Mouse (Mus musculus): ENCODE data around the gene Map3k5.

Gene Map3k5

DNA sequence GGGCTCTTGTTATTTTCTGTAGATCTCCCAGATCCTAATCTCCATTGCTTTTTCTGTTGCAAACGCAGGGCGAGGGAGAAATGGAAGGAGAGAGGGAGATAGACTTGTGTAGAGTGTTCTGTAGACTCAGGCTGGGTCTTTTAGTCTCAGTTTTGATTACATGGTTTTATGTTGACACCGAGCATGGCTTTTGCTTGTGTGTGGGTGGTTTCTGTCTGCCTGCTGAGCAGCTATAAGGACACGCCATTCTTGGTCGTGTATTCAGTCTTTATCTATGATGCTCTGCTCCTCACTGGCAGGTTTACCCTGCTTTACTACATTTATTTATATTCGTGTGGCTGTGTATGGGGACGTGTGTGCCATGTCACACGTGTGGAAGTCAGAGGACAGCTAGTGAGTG is 34.2 kb downstream of the Map3k5 start:
- peak; percentile 18 for DNase-seq

DNA sequence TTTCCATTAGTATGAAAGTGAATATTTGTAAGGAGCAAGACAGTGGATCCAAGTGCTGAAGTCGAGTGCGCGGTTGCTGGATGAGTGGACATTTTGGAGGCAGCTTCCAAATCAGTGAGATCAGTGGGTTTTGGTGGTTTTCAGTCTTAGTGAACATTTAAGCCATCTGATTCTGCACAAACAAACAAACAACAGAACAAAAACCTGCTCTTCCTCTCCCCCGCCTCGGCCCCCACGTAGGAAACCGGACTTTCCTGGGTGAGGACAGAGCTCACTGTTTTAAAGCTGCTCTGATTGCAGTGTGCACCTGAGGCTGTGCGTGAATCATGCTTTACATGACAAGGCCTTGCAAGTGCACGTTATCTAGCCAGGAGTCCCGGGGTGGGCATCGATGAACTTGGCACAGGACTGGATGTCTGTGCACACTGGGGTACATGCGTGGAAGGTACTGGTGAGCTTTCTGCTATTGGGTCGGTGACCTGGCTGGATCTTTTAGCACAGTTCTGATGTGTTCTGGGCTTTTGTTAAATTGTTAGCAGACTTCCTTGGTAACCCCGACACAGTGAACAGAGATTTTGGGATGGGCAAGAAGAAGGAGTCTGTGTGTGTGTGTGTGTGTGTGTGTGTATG is 35.7 kb downstream of the Map3k5 start:
- DNase-seq = peak; percentile 73

DNA sequence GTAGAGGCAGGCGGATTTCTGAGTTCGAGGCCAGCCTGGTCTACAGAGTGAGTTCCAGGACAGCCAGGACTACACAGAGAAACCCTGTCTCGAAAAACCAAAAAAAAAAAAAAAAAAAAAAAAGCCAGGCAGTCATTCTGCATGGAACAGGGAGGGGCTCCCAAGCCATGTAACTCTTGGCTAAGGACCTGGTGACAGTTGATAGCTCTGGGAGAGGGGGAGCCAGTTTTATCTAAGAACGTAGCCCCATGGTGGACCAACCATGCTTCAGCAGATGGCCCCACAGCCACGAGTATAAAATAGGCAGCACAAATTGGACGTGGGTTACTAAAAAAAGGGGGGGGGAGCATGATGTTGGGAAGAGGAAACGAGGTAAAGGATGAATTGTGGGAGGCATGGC is 37.2 kb downstream of the Map3k5 start:
- DNase-seq = peak; percentile 22

DNA sequence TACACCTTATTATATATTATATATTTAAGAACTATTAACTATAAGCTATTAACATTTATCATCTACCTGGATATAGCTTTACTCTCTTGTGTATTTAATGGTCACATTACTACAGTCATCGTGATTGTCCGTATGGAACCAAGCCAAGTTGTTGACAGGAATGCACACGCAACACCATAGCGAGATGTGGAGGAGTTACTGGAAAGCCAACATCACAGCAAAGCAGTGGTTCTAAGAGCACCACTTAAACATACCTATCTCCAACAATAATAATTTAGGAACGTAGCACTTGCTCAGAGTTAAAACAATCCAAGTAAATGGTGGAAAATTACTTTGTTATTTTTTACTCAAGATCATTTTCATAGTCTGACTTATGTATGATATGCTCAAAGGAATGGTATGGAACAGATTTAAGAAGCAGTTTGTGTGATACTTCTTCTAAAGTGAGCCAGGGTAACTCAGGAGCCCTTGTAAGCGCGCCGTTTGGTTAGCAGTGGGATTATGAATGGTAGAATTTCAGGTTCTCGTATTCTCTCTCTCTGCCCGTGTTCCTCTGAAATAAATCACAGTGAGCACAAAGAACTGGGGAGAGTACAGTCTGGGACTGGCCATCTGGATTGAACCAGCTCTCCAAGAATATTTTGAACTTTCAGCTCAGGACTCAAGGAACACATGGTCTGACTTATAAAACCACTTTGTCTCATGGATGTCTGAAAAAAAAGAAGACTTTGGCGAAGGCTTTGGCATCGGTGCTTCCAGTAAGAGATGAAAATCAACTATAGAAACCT is 39.2 kb downstream of the Map3k5 start:
- DNase-seq = peak; percentile 81

DNA sequence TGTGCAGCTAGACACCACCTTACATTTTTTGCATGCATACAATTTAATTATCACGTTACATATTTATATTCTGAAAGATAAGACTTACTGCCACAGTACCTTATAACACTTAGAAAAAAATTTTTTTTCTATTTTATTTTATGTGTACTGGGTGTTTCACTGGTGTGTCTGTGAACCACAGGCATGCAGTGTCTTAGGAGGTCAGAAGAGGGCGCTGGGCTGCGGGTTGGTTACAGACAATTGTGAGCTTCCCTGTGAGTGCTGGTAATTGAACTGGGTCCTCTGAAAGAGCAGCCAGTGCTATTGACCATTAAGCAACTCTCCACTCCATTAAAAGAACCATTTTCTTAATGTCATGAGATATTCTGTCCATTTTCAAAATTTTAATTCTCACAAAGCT is 43.3 kb downstream of the Map3k5 start:
- peak; percentile 41 for DNase-seq

DNA sequence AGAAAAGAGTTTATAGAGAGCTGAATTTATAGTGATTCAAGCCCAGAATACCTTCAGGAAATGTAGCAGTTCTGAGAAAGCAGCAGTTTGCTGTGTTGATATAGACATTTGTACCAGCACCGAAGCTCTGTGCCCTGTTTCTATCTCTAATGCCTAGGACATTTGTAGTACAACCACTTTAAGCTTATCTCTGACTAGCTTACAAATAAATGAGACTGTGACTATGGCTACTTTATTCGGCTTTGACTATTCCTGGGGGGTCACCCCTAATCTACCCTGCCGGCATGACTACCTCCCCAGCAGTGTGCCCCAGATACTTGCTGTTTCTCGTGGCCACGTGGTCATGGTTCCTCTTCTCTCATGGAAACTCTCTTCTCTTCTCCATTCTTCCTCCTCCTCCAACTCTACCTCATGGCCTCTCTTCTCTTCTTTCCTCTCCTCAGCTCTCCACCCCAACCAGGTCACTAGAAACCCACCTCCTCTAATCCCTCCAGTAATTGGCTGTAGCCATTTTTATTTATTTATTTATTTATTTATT is 44.5 kb downstream of the Map3k5 start:
- peak; percentile 81 for DNase-seq

DNA sequence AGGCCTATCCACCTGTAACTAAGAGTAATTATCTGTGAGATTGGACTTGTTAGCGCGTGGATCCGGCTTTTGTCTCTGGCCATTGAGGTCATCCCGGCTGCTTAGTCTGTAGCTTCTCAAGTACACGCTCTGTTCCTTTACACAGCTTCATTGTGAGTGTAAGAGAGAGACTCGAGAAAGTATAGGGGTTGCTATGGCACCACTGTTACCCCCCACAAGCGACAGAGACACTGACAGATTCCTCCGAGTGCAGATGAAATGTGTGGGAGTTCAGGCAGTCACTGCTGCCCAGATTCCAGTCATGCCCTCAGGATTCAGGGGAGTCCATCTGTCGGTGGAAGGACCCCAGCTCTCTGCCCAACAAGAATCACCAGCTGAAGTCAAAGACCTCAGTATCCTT is 53.5 kb downstream of the Map3k5 start:
- DNase-seq = peak; percentile 78

DNA sequence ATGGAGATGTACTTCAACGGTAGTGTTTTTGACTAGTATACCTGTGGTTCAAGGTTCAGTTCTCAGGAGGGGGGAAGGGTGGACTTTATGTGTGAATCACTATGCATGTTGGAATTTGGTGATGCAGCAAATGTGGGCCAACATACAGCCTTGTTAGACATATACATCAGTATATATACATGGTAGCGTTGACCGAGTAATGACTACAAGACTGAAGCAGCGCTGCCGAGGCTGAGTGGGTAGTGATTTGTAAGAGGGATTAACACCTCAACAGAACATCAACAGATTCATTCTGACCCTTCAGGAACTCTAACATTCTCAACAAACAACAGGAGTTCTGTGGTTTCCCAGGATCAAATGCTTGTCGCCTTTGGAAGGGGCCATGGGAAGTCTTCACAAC is 55.7 kb downstream of the Map3k5 start:
- DNase-seq = peak; percentile 73

DNA sequence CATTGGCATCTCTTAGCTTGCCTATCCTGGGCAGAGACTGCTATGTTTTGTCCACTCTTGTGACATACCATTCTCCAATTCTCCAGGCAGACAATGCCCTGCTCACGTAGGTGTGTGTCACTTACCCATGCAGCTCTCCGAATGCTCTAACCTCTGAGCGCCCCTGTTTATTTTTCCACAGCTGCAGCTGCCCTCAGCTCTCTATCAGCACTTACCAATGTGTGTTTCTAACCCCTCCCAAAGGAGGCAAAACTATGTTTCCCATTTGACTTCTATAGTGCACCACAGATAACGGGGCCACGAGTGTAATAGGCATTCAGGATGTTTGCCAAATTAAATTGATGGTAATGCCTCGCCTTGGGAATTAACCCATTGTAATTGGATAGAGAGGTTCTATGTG is 56.4 kb downstream of the Map3k5 start:
- peak; percentile 88 for DNase-seq

DNA sequence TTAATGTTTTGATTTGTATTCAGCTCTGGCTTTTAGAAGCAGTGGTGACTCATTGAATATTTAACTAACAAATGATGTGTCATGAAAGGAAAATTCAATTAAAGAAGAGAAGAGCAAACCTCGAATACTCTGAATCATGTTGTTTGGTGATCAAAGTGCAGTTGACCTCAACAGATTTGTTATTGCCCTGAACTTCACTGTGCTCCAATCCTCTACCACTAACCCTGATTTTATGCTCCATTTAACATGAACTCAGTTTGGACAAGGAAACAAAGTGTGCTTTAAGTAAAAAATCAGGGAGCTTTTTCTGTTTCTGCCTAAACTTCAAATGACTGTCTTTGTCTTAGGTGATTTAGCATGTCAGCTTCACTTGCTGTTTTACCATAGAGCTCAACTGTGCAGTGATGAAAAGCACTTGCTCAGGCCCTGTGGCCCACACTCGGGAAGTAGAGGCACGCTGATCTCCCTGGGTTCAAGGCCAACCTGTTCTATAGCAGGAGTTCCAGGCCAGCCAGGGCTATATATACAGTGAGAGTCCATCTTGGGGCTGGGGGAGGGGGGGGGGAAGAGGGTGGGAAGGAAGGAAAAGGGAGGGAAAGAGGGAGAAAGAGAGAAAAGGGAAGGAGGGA is 57.1 kb downstream of the Map3k5 start:
- DNase-seq = peak; percentile 80

DNA sequence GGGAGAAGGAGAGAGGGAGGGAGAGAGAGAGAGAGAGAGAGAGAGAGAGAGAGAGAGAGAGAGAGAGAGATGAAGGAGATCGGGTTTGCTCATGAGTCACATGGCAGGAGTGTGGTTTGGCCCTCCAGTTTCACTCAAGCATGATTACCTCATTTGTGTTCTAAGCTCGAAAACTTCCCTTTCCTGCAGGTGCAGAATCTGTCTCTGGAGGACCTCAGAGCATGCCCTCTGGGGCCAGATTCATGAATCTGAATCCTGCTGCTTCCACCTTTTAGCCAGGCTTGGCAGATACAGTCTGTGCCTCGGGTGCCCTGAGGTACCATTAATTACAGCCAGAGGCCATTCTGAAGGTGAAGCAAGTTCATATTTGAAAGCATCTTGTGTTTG is 57.6 kb downstream of the Map3k5 start:
- DNase-seq = peak; percentile 94

DNA sequence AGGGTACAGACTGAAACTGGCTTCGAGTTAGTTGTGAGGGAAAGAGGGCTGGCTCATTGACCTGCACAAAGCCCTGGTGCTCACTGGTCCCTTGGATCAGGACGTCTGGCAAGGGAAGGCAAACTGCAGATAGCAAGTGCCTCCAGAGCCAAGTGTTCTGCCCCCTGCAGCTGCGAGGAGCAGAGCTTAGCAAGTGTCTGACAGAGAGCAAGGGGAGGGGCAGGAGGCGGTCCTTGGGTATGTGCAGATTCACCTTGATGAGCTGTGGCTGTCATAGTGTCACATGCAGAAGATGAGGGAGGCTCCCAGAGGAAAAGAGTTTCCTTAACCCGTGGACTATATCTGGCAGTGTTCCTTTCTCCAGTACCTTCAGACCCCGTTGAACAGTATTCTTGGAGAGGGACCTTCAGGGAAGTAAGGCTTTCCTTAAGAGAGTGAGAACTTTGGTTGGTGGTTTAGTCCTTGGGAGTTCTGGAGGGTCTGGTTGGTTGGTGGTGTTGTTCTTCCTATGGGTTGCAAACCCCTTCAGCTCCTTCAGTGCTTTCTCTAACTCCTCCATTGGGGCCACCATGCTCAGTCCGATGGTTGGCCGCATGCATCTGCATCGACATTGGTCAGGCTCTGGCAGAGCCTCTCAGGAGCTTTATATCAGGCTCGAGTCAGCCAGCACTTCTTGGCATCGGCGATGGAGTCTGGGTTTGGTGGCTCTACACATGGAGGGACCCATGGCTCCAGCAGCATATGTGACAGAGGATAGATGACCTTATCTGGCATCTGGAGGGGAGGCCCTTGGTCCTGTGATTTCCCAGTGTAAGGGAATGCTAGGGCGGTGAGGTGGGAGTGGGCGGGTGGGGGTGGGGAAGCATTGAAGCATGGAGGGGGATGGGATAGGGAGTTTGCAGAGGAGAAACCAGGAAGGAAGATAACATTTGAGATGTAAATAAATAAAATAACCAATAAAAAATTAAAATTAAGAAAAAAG is 60.5 kb downstream of the Map3k5 start:
- DNase-seq = peak; percentile 91

DNA sequence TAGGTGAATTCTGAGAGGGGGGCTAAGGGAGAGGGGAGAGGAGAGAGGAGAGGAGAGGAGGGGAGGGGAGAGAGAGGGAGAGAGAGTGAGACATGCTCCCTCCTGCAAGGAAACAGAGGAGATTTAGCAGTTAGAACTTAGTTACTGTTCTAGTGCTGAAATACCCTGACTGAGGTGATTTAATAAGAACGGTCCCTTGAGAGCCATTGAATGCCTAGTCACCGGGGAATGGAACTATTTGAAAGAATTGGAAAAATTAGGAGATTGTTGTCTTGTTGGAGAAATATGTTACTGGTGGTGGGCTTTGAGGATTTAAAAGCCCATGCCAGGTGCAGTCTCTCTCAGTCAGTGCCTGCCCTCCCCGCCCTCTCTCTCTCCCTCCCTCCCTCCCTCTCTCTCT is 61.9 kb downstream of the Map3k5 start:
- DNase-seq = no peak

DNA sequence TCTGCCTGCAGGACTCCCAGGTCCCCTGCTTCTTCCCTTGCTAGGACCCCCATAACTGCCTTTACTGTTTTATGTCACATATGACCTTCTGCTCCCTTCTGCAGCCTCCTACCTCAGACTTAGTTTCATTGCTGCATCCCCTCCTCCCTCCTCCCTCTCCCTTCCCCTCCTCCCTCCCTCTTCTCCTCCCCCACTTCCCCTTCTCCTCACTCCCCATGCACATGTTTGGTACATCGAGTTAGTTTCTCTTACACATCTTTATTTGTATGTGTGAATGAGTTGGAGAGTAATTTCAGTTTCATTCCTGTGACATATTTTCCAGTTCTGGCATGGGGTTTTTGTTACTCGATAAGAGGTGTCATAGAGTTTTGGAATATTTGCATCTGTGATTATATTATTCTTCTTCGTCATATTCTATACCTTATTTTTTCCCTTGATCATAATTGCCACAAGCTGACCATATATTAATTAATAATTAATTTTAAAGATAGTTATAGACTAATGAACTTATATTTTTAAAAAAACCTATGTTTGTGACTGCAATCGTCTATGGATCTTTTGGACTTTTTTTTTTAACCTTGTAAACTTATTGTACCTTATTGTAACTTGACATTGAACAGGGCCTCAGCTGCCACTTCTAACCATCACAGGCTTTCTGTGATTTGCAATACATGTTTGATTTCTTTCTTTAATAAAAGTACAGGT is 65.6 kb downstream of the Map3k5 start:
- DNase-seq = peak; percentile 81

DNA sequence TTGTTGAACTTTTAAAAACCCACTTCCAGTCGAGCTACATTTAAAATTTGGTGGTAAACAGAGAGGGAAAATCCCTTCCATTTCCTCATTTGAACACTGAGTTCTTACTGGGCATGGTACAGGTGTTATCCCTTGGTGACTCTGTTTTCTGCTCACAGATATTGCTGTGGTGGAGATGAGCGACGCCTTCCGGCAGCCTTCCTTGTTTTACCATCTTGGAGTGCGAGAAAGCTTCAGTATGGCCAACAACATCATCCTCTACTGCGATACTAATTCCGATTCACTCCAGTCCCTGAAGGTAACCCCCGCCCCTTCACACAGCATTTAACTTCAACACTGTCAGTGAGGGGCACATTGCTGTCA is 66.1 kb downstream of the Map3k5 start:
- peak; percentile 65 for DNase-seq

DNA sequence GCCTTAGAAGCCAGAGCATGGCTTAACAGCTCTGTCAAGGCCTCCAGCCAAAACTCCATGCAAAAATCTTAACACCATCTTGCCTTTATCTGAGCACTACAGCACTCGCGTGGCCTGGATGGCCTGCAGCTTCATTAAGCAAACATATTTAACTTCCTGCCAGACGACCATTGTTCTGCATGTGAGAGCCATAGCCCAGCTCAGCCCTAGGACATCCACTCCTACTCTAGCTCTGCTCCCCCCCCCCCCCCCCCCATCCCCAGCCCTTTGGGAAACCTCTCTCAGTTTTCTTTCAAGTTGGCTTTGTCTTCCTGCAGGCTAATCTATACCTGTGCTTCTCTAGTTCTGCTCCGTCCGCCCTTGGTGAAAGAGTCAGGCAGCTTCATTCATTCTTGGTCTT is 67.7 kb downstream of the Map3k5 start:
- DNase-seq = peak; percentile 87

DNA sequence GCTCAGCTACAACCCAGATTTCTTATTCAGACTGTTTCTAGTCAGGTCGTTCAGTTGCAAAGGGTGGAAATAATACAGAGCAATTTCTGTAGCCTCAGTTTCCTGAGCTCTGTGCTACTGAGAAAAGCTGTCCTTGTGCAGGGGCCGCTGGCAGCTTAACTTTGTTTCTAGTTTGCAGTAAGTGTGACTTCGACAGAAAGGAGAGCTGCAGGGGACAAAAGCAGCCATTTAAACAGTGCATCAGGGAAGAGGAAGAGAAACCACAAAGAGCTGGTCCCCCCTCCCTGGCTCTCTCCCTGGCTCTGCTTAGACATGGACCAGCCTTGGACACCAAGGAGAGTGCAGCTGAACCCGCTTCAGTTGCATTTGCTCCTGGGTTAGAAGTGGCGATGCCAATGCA is 68.7 kb downstream of the Map3k5 start:
- peak; percentile 88 for DNase-seq

DNA sequence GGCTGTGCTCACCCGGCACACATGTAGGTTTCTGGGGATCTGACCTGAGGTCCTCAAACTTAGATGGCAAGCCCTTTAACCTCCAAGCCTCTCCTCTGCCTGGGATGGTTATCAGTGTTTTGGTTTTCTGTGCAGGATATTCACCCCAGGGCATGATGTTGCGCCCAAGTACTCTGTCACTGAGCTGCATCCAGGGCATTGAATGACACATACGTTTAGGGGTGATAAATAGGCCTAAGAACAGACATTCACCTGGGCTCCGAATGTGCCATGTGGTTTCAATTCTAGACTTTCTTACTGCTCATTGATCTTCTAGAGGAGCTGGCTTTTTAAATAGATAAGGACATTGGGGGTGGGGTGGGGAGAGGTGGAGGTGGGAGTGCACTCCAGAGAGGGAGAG is 70.5 kb downstream of the Map3k5 start:
- peak; percentile 81 for DNase-seq

DNA sequence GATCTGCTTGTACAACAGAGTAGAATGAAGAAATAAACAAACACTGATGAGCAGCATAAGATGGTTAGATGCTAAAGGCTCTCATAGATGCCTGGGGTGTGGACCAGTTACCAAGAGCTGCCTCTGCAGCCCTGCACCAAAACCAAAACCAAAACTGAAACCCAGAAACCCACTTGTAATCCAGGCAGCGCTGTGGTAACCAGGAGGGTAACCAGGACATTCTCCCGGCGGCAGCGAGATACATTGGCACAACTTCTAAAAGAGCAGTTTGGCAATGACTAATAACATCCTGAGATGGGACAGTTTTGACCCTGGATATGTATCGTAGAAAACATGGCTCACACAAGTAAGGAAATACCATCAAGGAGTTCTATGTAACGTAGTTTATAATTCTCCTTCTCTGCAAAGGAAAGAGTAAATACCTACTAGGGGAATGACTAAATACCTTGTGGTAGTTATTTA is 71.2 kb downstream of the Map3k5 start:
- peak; percentile 95 for DNase-seq

DNA sequence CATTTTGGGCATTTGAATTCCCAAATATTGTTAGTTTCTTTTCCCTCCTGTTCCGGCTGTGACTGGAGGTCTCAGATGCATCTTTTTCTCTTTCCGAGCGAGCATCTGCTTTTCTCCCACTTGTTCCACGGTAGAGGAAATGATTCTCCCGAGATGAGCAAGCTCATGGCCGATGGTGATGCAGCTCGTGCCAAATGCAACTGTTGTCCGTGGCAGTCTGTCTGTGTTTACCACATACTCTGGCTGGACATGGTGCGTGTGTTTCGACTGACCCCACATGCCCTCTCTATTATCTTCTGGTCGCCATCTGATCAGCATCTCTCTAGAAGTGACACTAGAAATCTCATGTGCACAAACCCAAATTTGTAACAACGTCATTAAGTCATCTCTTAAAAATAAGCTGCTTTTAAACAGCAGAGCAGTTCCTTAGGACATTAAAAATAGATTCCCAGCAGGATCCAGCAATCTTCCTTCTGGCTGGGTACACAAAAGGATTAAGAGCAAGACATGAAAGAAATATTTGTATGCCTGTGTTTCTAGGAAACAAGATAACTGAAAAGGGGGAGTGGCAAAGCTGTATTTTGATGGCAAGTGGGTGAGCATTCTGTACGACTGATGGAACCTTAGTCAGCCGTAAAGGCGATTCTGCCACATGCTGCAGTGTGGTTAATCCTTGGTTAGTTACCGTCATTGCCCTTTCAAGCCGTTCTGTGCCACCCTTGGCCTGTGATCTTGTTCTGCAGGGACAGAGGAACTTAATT is 72.2 kb downstream of the Map3k5 start:
- DNase-seq = peak; percentile 82

DNA sequence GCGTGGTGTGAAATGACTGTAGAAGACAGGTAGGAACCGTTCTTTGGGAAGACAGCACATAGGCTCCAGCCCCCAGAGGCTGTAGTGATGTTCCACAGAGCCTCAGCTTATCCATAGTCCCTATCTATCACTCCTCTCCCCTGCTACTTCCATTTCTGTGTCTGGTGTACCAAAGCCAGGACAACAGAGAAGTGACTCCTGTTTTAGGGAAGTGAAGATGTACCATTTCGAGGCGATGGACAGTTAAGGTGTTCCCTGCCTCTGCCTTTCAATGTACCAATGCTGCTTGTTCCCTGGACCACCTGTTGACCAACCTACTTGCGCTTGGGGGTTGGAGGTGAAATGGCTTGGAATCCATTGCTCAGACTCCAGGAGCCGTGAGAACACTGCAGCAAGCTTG is 75.0 kb downstream of the Map3k5 start:
- DNase-seq = peak; percentile 80

All from heart, adult 11 months (tissue).